Mouse (Mus musculus): Measurements from ENCODE around the gene Clybl. TPM values are rescaled to one million over a fixed set of nuclear protein-coding genes. Genes with fewer than 3 reads are reported as not detected.

Clybl gene
- total and polyA plus RNA-seq, 3 experiments, result 13.4 to 36.6 TPM; not detected in 1

GRCm38 (mm10) chr14:122399906-122400305 lies 218.4 kb downstream of the Clybl start:
- no peaks in the 10 kb centered on the region for H3K79me2 ChIP-seq (ENCODE audit: control insufficient read depth, insufficient read depth, low read length, poor library complexity)
- no peak overlapping the region for H3K9ac ChIP-seq (ENCODE audit: control insufficient read depth, low read depth, low read length, poor library complexity, severe bottlenecking)
- no peaks in the 10 kb centered on the region for H3K9me3 ChIP-seq (replicated peaks; ENCODE audit: insufficient read depth, low read length)
- TF ChIP-seq TAL1 (IDR thresholded peaks at IDR 0.05; ENCODE audit: low read length), result no peak
- TF ChIP-seq MXI1 (IDR thresholded peaks at IDR 0.05; ENCODE audit: low read depth, low read length), result no peak
- TF ChIP-seq E2F4 (IDR thresholded peaks at IDR 0.05; ENCODE audit: borderline replicate concordance, low read depth, low read length), result no peak
- no peak for TF ChIP-seq SIN3A (IDR thresholded peaks at IDR 0.05; ENCODE audit: low read length)
- TF ChIP-seq TCF12 (IDR thresholded peaks at IDR 0.05; ENCODE audit: low read depth, low read length), result no peak
- no peak for TF ChIP-seq NELFE (IDR thresholded peaks at IDR 0.05; ENCODE audit: low read depth, low read length)
- no peak for TF ChIP-seq ELF1 (IDR thresholded peaks at IDR 0.05; ENCODE audit: low read depth, low read length)
- no peak for TF ChIP-seq ZC3H11A (IDR thresholded peaks at IDR 0.05; ENCODE audit: low read depth, low read length)
- TF ChIP-seq POLR2AphosphoS2 (IDR thresholded peaks at IDR 0.05; ENCODE audit: low read length), result no peak
- TF ChIP-seq MYB (IDR thresholded peaks at IDR 0.05; ENCODE audit: low read depth, low read length), result no peak
- TF ChIP-seq MAX (IDR thresholded peaks at IDR 0.05; ENCODE audit: low read length), result no peak
- no peak for TF ChIP-seq CHD2 (IDR thresholded peaks at IDR 0.05; ENCODE audit: low read length)
- TF ChIP-seq MYC (IDR thresholded peaks at IDR 0.05; ENCODE audit: low read depth, low read length), result no peak
- no peak for TF ChIP-seq POLR2A (IDR thresholded peaks at IDR 0.05; ENCODE audit: control insufficient read depth in 1 of 2, insufficient read depth in 1 of 2, low read depth in 1 of 2, low read length in 2 of 2, poor library complexity in 1 of 2)
- no peak overlapping the region for H3K4me3 ChIP-seq (ENCODE audit: control insufficient read depth in 1 of 2, insufficient read depth in 1 of 2, low read depth in 2 of 2, low read length in 2 of 2)
- no peaks in the 10 kb centered on the region for H3K36me3 ChIP-seq (ENCODE audit: control insufficient read depth in 1 of 2, insufficient read depth in 2 of 2, low read length in 2 of 2)
- no peak overlapping the region for H3K27ac ChIP-seq (ENCODE audit: control insufficient read depth, low read depth, low read length)
- H3K27me3 ChIP-seq (ENCODE audit: control insufficient read depth in 1 of 2, insufficient read depth in 2 of 2, low read length in 2 of 2), result no peaks in the 10 kb centered on the region
- no peak for DNase-seq (ENCODE audit: low read depth, low spot score)
- no peaks in the 10 kb centered on the region for H3K4me1 ChIP-seq (ENCODE audit: control insufficient read depth in 1 of 2, insufficient read depth in 2 of 2, low read length in 2 of 2)

DNA sequence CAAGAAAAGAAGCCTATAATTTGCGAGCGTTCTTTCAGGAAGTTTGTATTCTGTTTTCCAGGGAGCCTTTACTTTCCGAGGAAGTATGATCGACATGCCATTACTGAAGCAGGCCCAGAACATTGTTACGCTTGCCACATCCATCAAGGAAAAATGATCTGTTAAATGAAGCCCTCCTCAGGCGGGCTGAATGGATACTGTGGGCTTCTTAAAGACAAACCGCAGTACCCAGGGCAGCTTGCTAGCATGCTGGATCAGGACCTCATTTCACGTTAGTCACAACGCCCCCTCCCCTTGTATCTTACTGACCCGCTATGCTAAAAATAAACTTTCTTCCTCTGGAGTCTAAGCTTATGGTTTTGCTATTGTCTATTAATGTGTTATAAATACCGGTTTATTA lies 220.4 kb downstream of the Clybl start:
- Histone ChIP-seq H3K79me2 (ENCODE audit: control insufficient read depth, insufficient read depth, low read length, poor library complexity) (no peaks in the 10 kb centered on the region), H3K4me1 (ENCODE audit: control insufficient read depth in 1 of 2, insufficient read depth in 2 of 2, low read length in 2 of 2) (no peaks in the 10 kb centered on the region), H3K4me3 (ENCODE audit: control insufficient read depth in 1 of 2, insufficient read depth in 1 of 2, low read depth in 2 of 2, low read length in 2 of 2) (no peak overlapping the region), H3K27ac (ENCODE audit: control insufficient read depth, low read depth, low read length) (no peak overlapping the region), H3K27me3 (ENCODE audit: control insufficient read depth in 1 of 2, insufficient read depth in 2 of 2, low read length in 2 of 2) (no peaks in the 10 kb centered on the region), H3K36me3 (ENCODE audit: control insufficient read depth in 1 of 2, insufficient read depth in 2 of 2, low read length in 2 of 2) (no peaks in the 10 kb centered on the region), H3K9ac (ENCODE audit: control insufficient read depth, low read depth, low read length, poor library complexity, severe bottlenecking) (no peak overlapping the region), H3K9me3 (replicated peaks; ENCODE audit: insufficient read depth, low read length) (no peaks in the 10 kb centered on the region)
- DNase-seq (ENCODE audit: low read depth, low spot score), result no peak
- TF ChIP-seq POLR2AphosphoS5 (IDR thresholded peaks at IDR 0.05; ENCODE audit: borderline replicate concordance, low read depth, low read length) (no peak), NRF1 (IDR thresholded peaks at IDR 0.05; ENCODE audit: insufficient read depth, low read depth, low read length, poor library complexity, severe bottlenecking) (no peak), ZC3H11A (IDR thresholded peaks at IDR 0.05; ENCODE audit: low read depth, low read length) (no peak), GATA1 (IDR thresholded peaks at IDR 0.05; ENCODE audit: low read depth, low read length) (no peak), CHD1 (IDR thresholded peaks at IDR 0.05; ENCODE audit: low read depth, low read length) (no peak), MEF2A (IDR thresholded peaks at IDR 0.05; ENCODE audit: extremely low read depth, insufficient replicate concordance, low read depth, low read length, poor library complexity, severe bottlenecking) (no peak), POLR2AphosphoS2 (IDR thresholded peaks at IDR 0.05; ENCODE audit: low read length) (no peak), USF2 (IDR thresholded peaks at IDR 0.05; ENCODE audit: borderline replicate concordance in 1 of 2, insufficient read depth in 1 of 2, low read depth in 1 of 2, low read length in 2 of 2) (no peak), JUND (IDR thresholded peaks at IDR 0.05; ENCODE audit: low read depth, low read length) (no peak), CTCF (IDR thresholded peaks at IDR 0.05 in 2 of 3, conservative IDR thresholded peaks at IDR 0.05 in 1 of 3; ENCODE audit: control insufficient read depth in 1 of 3, insufficient read depth in 1 of 3, low read depth in 2 of 3, low read length in 3 of 3, poor library complexity in 1 of 3, severe bottlenecking in 1 of 3) (no peak), NELFE (IDR thresholded peaks at IDR 0.05; ENCODE audit: low read depth, low read length) (no peak), KAT2A (conservative IDR thresholded peaks at IDR 0.05; ENCODE audit: low read depth, low read length) (no peak), BHLHE40 (IDR thresholded peaks at IDR 0.05; ENCODE audit: borderline replicate concordance, low read depth, low read length) (no peak), CHD2 (IDR thresholded peaks at IDR 0.05; ENCODE audit: low read length) (no peak)
